Mouse (Mus musculus): ENCODE measurements around the gene Bag5. TPM values are rescaled to one million over a fixed set of nuclear protein-coding genes. Genes with fewer than 3 reads are reported as not detected.
"Not testable (repeated sequence)": the region's sequence is repeated elsewhere in the genome, so short reads cannot be mapped to it uniquely, and the experiment has no call there.

The Bag5 gene
- polyA plus RNA-seq, 1 experiment = 0.63 TPM

- Histone ChIP-seq H3K36me3 (ENCODE audit: control insufficient read depth) (no peaks in the 10 kb centered on the region), H3K4me1 (ENCODE audit: control insufficient read depth) (peaks cover 21% of the 10 kb centered on the region), H3K4me3 (replicated peaks) (no peak overlapping the region), H3K9me3 (ENCODE audit: control insufficient read depth, low read length) (no peaks in the 10 kb centered on the region), H3K27me3 (ENCODE audit: control insufficient read depth) (no peaks in the 10 kb centered on the region)
- TF ChIP-seq TAL1 (IDR thresholded peaks at IDR 0.05; ENCODE audit: low read length) = no peak
- TF ChIP-seq GATA1 (IDR thresholded peaks at IDR 0.05; ENCODE audit: low read length) = no peak
Measured at GRCm38 (mm10) chr12:111741338-111741737, 28.3 kb upstream of the Bag5 start.

GRCm38 (mm10) chr12:111738754-111739153 lies 25.7 kb upstream of the Bag5 start:
- no peak overlapping the region for H3K4me3 ChIP-seq (replicated peaks)

GRCm38 (mm10) chr12:111737370-111737769 lies 24.3 kb upstream of the Bag5 start:
- TF ChIP-seq GATA1 (IDR thresholded peaks at IDR 0.05; ENCODE audit: low read length) = no peak
- no peak for TF ChIP-seq TAL1 (IDR thresholded peaks at IDR 0.05; ENCODE audit: low read length)
- no peaks in the 10 kb centered on the region for H3K9me3 ChIP-seq (ENCODE audit: control insufficient read depth, low read length)
- H3K4me1 ChIP-seq (ENCODE audit: control insufficient read depth) = peaks cover 5% of the 10 kb centered on the region
- no peak overlapping the region for H3K4me3 ChIP-seq (replicated peaks)
- H3K36me3 ChIP-seq (ENCODE audit: control insufficient read depth) = peaks cover 7% of the 10 kb centered on the region
- no peaks in the 10 kb centered on the region for H3K27me3 ChIP-seq (ENCODE audit: control insufficient read depth)

More at GRCm38 (mm10) chr12:111738754-111739153, 25.7 kb upstream of the Bag5 start:
- H3K4me1 ChIP-seq (ENCODE audit: control insufficient read depth) = peaks cover 3% of the 10 kb centered on the region
- no peaks in the 10 kb centered on the region for H3K27me3 ChIP-seq (ENCODE audit: control insufficient read depth)
- H3K36me3 ChIP-seq (ENCODE audit: control insufficient read depth) = peaks cover 7% of the 10 kb centered on the region
- no peaks in the 10 kb centered on the region for H3K9me3 ChIP-seq (ENCODE audit: control insufficient read depth, low read length)
- TF ChIP-seq TAL1 (IDR thresholded peaks at IDR 0.05; ENCODE audit: low read length) (no peak), GATA1 (IDR thresholded peaks at IDR 0.05; ENCODE audit: low read length) (no peak)

- H3K4me3 ChIP-seq (replicated peaks); H3K9me3 ChIP-seq (ENCODE audit: control insufficient read depth, low read length); H3K27me3 ChIP-seq (ENCODE audit: control insufficient read depth): not testable (repeated sequence)
- Histone ChIP-seq H3K4me1 (ENCODE audit: control insufficient read depth) (peaks cover 12% of the 10 kb centered on the region), H3K36me3 (ENCODE audit: control insufficient read depth) (peaks cover 10% of the 10 kb centered on the region)
Measured at GRCm38 (mm10) chr12:111736676-111737075, 23.6 kb upstream of the Bag5 start.

- Histone ChIP-seq H3K4me3 (replicated peaks) (no peak overlapping the region), H3K4me1 (ENCODE audit: control insufficient read depth) (peaks cover 13% of the 10 kb centered on the region), H3K36me3 (ENCODE audit: control insufficient read depth) (peaks cover 19% of the 10 kb centered on the region), H3K27me3 (ENCODE audit: control insufficient read depth) (no peaks in the 10 kb centered on the region), H3K9me3 (ENCODE audit: control insufficient read depth, low read length) (no peaks in the 10 kb centered on the region)
- no peak for TF ChIP-seq GATA1 (IDR thresholded peaks at IDR 0.05; ENCODE audit: low read length)
- TF ChIP-seq TAL1 (IDR thresholded peaks at IDR 0.05; ENCODE audit: low read length) = no peak
Measured at GRCm38 (mm10) chr12:111734912-111735311, 21.9 kb upstream of the Bag5 start.

GRCm38 (mm10) chr12:111732921-111733320 lies 19.9 kb upstream of the Bag5 start:
- H3K27me3 ChIP-seq (ENCODE audit: control insufficient read depth) = no peaks in the 10 kb centered on the region
- H3K36me3 ChIP-seq (ENCODE audit: control insufficient read depth) = peaks cover 30% of the 10 kb centered on the region
- no peak overlapping the region for H3K4me3 ChIP-seq (replicated peaks)
- H3K9me3 ChIP-seq (ENCODE audit: control insufficient read depth, low read length) = no peaks in the 10 kb centered on the region
- TF ChIP-seq GATA1 (IDR thresholded peaks at IDR 0.05; ENCODE audit: low read length) = no peak
- TF ChIP-seq TAL1 (IDR thresholded peaks at IDR 0.05; ENCODE audit: low read length) = no peak
- peaks cover 13% of the 10 kb centered on the region for H3K4me1 ChIP-seq (ENCODE audit: control insufficient read depth)

GRCm38 (mm10) chr12:111731822-111732807 lies 19.1 kb upstream of the Bag5 start:
- Histone ChIP-seq H3K4me1 (ENCODE audit: control insufficient read depth) (peaks cover 13% of the 10 kb centered on the region), H3K27me3 (ENCODE audit: control insufficient read depth) (no peaks in the 10 kb centered on the region), H3K4me3 (replicated peaks) (no peak overlapping the region), H3K9me3 (ENCODE audit: control insufficient read depth, low read length) (no peaks in the 10 kb centered on the region), H3K36me3 (ENCODE audit: control insufficient read depth) (peaks cover 36% of the 10 kb centered on the region)
- no peak for TF ChIP-seq GATA1 (IDR thresholded peaks at IDR 0.05; ENCODE audit: low read length)
- TF ChIP-seq TAL1 (IDR thresholded peaks at IDR 0.05; ENCODE audit: low read length) = no peak

- Histone ChIP-seq H3K4me3 (replicated peaks) (no peak overlapping the region), H3K4me1 (ENCODE audit: control insufficient read depth) (peaks cover 13% of the 10 kb centered on the region), H3K9me3 (ENCODE audit: control insufficient read depth, low read length) (no peaks in the 10 kb centered on the region), H3K36me3 (ENCODE audit: control insufficient read depth) (peaks cover 60% of the 10 kb centered on the region), H3K27me3 (ENCODE audit: control insufficient read depth) (no peaks in the 10 kb centered on the region)
- TF ChIP-seq TAL1 (IDR thresholded peaks at IDR 0.05; ENCODE audit: low read length) = no peak
- no peak for TF ChIP-seq GATA1 (IDR thresholded peaks at IDR 0.05; ENCODE audit: low read length)
Measured at GRCm38 (mm10) chr12:111727956-111728355, 14.9 kb upstream of the Bag5 start.

- TF ChIP-seq TAL1 (IDR thresholded peaks at IDR 0.05; ENCODE audit: low read length) (no peak), GATA1 (IDR thresholded peaks at IDR 0.05; ENCODE audit: low read length) (no peak)
- H3K36me3 ChIP-seq (ENCODE audit: control insufficient read depth) = peaks cover 54% of the 10 kb centered on the region
- H3K27me3 ChIP-seq (ENCODE audit: control insufficient read depth) = no peaks in the 10 kb centered on the region
- H3K9me3 ChIP-seq (ENCODE audit: control insufficient read depth, low read length) = no peaks in the 10 kb centered on the region
- H3K4me3 ChIP-seq (replicated peaks) = no peak overlapping the region
- H3K4me1 ChIP-seq (ENCODE audit: control insufficient read depth) = no peaks in the 10 kb centered on the region
Measured at GRCm38 (mm10) chr12:111726122-111726463, 13.0 kb upstream of the Bag5 start.
